Mouse (Mus musculus): ENCODE measurements around the gene Lrrc26. TPM values are rescaled to one million over a fixed set of nuclear protein-coding genes. Genes with fewer than 3 reads are reported as not detected.

Gene Lrrc26
- polyA plus RNA-seq, 1 experiment from 2014 or later, result not detected

DNA sequence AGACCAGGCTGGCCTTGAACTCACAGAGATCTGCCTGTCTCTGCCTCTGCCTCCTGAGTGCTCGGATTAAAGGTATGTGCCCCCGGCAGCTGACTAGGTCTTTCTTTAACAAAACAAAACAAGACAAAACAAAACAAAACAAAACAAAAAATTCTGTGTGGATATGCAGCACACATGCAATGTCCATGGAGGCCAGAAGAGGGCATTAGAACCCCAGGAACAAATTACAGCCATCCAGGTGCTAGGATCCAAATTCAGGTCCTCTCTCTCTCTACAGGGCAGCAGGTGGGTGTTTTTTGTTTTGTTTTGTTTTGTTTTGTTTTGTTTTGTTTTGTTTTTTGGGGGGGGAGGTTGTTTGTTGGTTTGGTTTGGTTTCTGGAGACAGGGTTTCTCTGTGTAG lies 30.8 kb upstream of the Lrrc26 start:
- peaks cover 11% of the 10 kb centered on the region for H3K27me3 ChIP-seq (ENCODE audit: low read depth, poor library complexity, severe bottlenecking)
- peaks cover 39% of the 10 kb centered on the region for H3K4me1 ChIP-seq
- no peak for DNase-seq (ENCODE audit: low spot score)
- no peak overlapping the region for H3K27ac ChIP-seq (replicated peaks)
- no peak overlapping the region for H3K4me3 ChIP-seq
- H3K9me3 ChIP-seq (replicated peaks), result no peaks in the 10 kb centered on the region
- WGBS, result 56% methylated on average over 2 of the region's 2 CpGs
- H3K36me3 ChIP-seq, result no peaks in the 10 kb centered on the region

DNA sequence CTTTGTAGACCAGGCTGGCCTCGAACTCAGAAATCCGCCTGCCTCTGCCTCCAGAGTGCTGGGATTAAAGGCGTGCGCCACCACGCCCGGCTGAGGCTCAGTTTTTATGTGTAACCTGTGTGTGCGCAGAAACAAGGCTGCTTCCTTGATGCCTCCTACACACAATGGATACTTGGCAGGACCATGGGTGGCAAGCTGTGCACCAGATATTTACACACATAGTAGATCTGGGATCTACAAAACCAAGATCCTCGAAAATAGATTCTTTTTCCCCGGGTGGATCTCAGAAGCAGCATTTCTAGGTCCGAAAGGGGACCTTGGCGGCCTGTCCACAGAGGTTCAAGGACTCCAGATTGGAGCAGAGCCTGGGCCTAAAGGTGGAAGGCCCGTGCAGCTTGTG lies 27.8 kb upstream of the Lrrc26 start:
- 48% methylated on average over 12 of the region's 12 CpGs for WGBS
- peaks cover 46% of the 10 kb centered on the region for H3K4me1 ChIP-seq
- no peaks in the 10 kb centered on the region for H3K9me3 ChIP-seq (replicated peaks)
- H3K27ac ChIP-seq (replicated peaks), result peak overlapping the region; percentile 72
- no peak for DNase-seq (ENCODE audit: low spot score)
- H3K4me3 ChIP-seq, result peak overlapping the region; percentile 79
- peaks cover 25% of the 10 kb centered on the region for H3K27me3 ChIP-seq (ENCODE audit: low read depth, poor library complexity, severe bottlenecking)
- no peaks in the 10 kb centered on the region for H3K36me3 ChIP-seq

DNA sequence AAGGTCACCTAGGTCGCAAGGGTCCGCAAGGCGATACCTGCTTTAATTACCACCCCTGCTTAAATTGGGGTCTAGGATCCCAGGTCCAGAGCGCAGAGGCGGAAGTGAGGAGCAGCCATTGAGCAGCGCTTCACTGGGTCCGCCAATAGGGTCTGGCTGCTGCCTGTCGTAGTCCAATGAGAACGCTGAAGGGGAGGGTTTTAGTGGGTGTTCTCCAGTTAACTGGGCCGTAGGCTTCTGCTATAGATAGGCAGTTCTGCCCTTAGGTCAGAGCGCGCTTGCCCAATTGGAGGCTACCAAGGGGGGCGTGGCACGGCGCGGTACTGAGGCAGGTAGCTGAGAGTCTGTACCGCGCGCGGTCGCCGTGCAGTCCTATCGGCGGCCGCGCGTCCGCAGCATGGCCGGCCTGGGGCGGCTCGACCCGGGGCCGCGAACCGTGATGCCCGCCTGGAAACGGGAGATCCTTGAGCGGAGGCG lies 27.4 kb upstream of the Lrrc26 start, which contains the start of gene Tprn:
TSS of gene Tprn (plus strand) at position 328 of the 477 bp plus-strand sequence.
- Histone ChIP-seq H3K27ac (replicated peaks) (peak within 1 kb of the TSS; percentile 73), H3K4me3 (peak within 1 kb of the TSS; percentile 79), H3K36me3 (no peaks in the 10 kb centered on the region), H3K27me3 (ENCODE audit: low read depth, poor library complexity, severe bottlenecking) (peaks cover 25% of the 10 kb centered on the region), H3K9me3 (replicated peaks) (no peaks in the 10 kb centered on the region), H3K4me1 (peaks cover 51% of the 10 kb centered on the region)
- whole genome bisulfite sequencing, result under 1% methylated on average over 39 of the region's 39 CpGs
- DNase-seq (ENCODE audit: low spot score), result peak; percentile 91

DNA sequence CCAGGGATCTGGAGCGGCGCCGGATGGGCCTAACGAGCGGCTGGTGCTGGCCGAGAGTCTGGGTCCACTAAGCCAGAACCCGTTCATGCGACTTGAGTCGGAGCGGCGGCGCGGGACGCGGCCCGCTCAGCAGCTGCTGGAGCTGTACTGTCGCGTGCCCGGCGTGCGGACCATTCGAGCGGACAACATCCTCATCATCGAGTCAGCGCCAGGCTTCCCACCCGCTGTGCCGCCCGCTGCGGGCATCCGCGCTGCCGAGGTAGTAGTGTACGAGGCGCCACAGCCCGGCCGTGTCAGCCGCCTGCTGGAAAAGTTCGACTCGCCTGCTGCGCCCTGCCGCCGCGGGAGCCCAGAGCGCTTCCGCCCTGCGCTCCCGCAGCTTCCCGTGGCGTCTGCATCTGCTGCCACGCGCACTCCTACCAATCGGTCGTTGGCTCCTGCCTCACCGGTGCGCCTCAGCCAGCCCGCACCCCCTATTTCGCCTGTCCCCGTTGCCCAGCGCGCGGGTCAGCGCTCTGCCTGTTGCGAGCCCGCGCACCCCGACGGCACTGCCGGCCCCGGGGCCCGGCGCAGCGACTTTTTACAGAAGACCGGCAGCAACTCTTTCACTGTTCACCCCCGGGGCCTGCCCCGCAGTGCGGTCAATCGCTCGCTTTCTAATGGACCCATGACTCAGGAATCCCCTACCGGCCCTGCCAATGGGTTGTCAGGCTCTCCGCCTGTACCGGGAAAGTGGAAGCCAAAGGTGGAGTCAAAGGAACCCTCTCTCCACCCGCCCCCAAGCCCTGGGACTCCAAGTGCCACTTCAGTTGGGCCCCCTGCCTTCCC lies 26.7 kb upstream of the Lrrc26 start:
- under 1% methylated on average over 80 of the region's 82 CpGs for WGBS
- no peaks in the 10 kb centered on the region for H3K9me3 ChIP-seq (replicated peaks)
- H3K4me3 ChIP-seq, result peak overlapping the region; percentile 79
- peak overlapping the region; percentile 73 for H3K27ac ChIP-seq (replicated peaks)
- peaks cover 25% of the 10 kb centered on the region for H3K27me3 ChIP-seq (ENCODE audit: low read depth, poor library complexity, severe bottlenecking)
- DNase-seq (ENCODE audit: low spot score), result no peak
- H3K4me1 ChIP-seq, result peaks cover 52% of the 10 kb centered on the region
- peaks cover 4% of the 10 kb centered on the region; the same call in 1 of the 2 replicates for H3K36me3 ChIP-seq

DNA sequence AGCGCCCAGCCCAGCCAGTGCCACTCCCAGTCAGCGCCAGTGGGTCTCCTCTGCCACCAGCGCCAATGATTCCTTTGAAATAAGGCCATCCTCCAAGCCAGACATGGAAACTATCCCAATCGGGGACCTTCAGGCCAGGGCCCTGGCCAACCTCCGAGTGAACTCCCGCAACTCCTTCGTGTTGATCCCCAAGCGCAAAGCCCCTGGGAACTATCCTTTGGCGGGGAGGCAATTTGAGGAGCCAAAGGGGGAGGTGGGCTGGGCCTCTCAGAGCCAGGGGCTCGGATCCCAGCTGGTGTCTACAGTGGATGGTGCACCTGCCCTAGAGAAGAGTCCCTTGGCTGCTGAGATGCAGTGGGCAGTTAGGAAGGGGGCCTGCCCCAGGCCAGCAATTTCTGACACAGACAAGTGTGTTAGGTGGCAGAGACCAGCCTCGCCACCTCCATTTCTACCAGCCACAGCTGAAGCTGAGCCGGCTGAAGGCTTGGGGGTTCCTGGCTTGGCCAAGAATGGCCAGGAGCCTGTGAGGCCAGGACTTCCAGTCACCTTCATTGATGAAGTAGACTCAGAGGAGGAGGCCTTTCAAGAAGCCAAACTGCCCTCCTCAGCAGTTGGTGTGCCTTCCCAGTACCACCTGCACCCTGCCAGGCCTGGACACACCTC lies 26.0 kb upstream of the Lrrc26 start:
- Histone ChIP-seq H3K4me1 (peaks cover 52% of the 10 kb centered on the region), H3K27ac (replicated peaks) (no peak overlapping the region), H3K4me3 (peak overlapping the region; percentile 79), H3K36me3 (peaks cover 11% of the 10 kb centered on the region), H3K27me3 (ENCODE audit: low read depth, poor library complexity, severe bottlenecking) (peaks cover 25% of the 10 kb centered on the region), H3K9me3 (replicated peaks) (no peaks in the 10 kb centered on the region)
- 21% methylated on average over 12 of the region's 12 CpGs for WGBS
- DNase-seq (ENCODE audit: low spot score), result no peak

DNA sequence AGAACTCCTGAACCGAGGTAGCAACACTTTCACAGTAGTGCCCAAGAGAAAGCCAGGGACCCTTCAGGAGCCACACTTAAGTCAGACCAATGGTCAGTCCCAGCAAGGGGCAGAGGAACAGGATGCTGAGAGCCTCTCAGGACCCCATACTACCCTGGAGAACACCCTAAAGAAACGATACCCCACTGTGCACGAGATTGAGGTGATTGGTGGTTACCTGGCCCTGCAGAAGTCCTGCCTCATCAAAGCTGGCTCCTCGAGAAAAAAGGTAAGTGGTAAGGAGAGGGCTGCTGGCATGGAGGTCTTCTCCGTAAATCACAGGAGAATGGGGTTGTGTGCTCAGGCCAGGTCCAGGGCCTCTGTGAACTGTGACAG lies 25.4 kb upstream of the Lrrc26 start:
- peaks cover 25% of the 10 kb centered on the region for H3K27me3 ChIP-seq (ENCODE audit: low read depth, poor library complexity, severe bottlenecking)
- H3K36me3 ChIP-seq, result peaks cover 17% of the 10 kb centered on the region
- no peaks in the 10 kb centered on the region for H3K9me3 ChIP-seq (replicated peaks)
- H3K4me1 ChIP-seq, result peaks cover 52% of the 10 kb centered on the region
- no peak for DNase-seq (ENCODE audit: low spot score)
- 81% methylated on average over 5 of the region's 5 CpGs for WGBS
- H3K4me3 ChIP-seq, result peak overlapping the region; percentile 79
- no peak overlapping the region for H3K27ac ChIP-seq (replicated peaks)

DNA sequence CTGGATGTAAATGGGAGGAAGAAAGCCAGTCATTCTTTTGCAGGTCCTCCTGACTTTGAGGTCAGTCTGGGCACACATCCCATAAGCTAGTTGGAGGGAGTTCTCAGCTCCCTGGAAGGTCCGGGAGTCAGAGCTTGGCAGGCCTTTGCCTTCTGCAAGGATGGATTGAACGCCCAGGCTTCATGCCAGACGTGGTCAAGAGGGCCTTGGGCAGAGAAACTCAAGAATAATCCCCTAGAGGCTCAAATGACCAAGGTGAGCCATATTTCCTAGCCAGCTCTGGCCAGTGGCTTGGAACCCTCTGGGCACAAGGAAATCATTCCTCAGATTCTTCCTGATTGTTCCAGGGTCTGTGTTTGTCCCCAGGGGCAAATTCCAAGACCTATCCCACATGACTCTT lies 24.9 kb upstream of the Lrrc26 start:
- peaks cover 52% of the 10 kb centered on the region for H3K4me1 ChIP-seq
- H3K9me3 ChIP-seq (replicated peaks), result no peaks in the 10 kb centered on the region
- peaks cover 22% of the 10 kb centered on the region for H3K36me3 ChIP-seq
- H3K27me3 ChIP-seq (ENCODE audit: low read depth, poor library complexity, severe bottlenecking), result peaks cover 25% of the 10 kb centered on the region
- WGBS, result 80% methylated on average over 3 of the region's 3 CpGs
- DNase-seq (ENCODE audit: low spot score), result no peak
- no peak overlapping the region for H3K27ac ChIP-seq (replicated peaks)
- peak overlapping the region; percentile 16; the same call in 1 of the 2 replicates for H3K4me3 ChIP-seq

DNA sequence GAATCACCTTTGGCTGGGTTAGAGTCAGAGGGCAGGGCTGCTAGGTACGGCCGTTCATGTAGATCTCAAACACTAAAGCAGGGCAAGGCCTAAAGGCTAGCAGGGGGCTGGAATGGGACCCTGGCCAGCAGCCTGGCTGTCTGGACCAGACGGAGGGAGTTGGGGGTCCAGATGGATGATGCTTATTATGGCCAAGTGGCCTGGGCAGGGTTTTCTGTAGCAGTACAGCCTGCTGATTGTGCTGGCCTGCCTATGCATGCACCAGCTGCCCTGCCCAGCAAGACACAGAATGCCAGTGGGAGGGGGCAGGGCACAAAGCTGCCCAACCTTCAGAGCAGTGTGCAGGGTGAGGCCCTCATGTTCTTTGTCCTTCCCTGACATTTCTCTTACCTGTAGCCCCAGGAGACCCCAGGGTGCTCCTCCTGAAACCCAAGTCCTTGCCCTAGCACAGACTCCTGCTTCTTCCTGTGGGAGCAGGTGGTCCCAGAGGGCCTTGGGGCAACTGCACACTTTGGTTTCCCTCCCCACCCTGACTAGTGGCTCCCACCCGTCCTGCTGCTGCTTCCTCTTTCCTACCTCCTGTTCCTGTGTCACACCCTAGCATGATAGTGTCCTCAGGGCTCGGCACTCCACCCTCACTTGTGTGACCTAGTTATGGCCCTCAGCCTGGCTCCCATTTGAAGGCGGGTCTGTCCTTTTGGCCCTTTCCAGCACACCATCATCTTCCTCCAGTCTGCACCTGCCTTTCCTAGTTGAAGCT lies 23.6 kb upstream of the Lrrc26 start:
- Histone ChIP-seq H3K9me3 (replicated peaks) (no peaks in the 10 kb centered on the region), H3K36me3 (peaks cover 35% of the 10 kb centered on the region), H3K4me1 (peaks cover 58% of the 10 kb centered on the region), H3K27ac (replicated peaks) (no peak overlapping the region), H3K27me3 (ENCODE audit: low read depth, poor library complexity, severe bottlenecking) (peaks cover 25% of the 10 kb centered on the region), H3K4me3 (peak overlapping the region; percentile 14; the same call in 1 of the 2 replicates)
- no peak for DNase-seq (ENCODE audit: low spot score)
- WGBS, result 76% methylated on average over 6 of the region's 6 CpGs

DNA sequence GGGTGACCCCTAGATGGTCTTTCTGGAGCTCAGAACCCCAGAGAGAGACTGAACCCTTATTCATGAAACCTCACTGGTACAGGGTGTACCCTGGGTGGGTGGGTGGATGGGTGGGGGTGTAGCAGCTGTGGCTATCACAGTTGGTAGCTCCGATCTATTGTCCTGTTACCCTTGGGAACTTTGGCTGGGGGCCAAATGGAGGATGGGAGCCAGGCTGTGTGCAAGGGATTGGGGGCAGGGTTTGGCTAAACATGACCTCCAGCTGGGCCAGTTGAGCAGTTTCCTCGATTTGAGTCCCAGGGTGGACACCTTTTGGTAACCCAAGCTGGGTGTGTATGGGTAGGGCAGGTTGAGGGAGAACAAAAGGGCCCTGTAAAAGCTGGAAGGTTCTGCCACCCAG lies 23.0 kb upstream of the Lrrc26 start:
- Histone ChIP-seq H3K4me1 (peaks cover 63% of the 10 kb centered on the region), H3K36me3 (peaks cover 36% of the 10 kb centered on the region), H3K9me3 (replicated peaks) (no peaks in the 10 kb centered on the region), H3K27me3 (ENCODE audit: low read depth, poor library complexity, severe bottlenecking) (peaks cover 25% of the 10 kb centered on the region), H3K27ac (replicated peaks) (no peak overlapping the region), H3K4me3 (peak overlapping the region; percentile 14; the same call in 1 of the 2 replicates)
- DNase-seq (ENCODE audit: low spot score), result no peak
- WGBS, result 71% methylated on average over 2 of the region's 2 CpGs

DNA sequence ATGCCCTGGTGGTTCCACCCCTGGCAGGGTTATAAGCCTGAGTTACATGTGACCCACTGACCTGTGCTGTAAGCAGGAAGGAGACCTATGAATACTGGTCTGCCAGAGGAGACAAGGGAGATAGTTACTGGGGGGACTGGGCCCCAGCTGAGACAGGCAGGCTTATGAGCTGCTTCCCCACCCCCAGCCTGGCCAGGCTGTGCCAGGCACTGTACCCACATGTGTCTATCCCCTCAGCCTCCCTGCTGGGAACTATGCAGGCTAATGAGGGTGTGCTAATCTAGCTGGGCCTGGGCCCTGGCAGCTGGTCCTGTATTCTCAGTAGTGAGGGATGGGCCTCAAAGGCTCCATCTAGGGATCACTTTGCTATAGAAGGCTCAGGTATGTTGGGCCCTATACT lies 22.5 kb upstream of the Lrrc26 start:
- Histone ChIP-seq H3K27me3 (ENCODE audit: low read depth, poor library complexity, severe bottlenecking) (peaks cover 25% of the 10 kb centered on the region), H3K9me3 (replicated peaks) (no peaks in the 10 kb centered on the region), H3K27ac (replicated peaks) (no peak overlapping the region), H3K4me3 (no peak overlapping the region), H3K4me1 (peaks cover 59% of the 10 kb centered on the region), H3K36me3 (peaks cover 36% of the 10 kb centered on the region)
- DNase-seq (ENCODE audit: low spot score), result no peak

DNA sequence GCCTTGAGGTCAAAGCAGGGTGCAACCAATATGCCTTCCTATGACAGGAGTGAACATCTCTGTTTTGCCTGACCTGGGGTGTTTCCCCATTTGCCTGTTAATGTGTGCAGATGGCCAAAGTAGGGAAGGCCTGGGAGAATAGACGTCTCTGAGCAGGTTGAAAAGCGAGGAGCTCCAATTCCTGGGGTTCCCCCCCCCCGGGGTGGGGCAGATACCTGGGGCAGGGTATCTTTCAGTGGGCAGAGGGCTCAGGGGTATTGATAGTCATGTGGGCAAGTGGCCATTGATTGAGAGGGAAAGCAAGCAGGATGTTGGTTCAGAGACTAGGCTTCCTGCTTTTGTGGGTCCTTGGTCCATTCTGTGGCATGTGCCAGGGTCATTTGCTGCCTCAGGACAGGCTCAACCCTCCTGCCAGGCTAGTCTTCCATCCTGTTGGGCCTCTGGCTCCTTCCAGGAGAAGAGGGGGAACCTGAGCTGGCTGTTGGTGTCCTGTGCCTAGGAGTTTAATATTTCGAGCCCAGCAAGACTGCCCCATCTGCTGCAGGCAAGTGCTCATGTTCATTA lies 21.9 kb upstream of the Lrrc26 start:
- Histone ChIP-seq H3K36me3 (peaks cover 36% of the 10 kb centered on the region), H3K27me3 (ENCODE audit: low read depth, poor library complexity, severe bottlenecking) (peaks cover 24% of the 10 kb centered on the region), H3K27ac (replicated peaks) (no peak overlapping the region), H3K9me3 (replicated peaks) (no peaks in the 10 kb centered on the region), H3K4me1 (peaks cover 58% of the 10 kb centered on the region), H3K4me3 (no peak overlapping the region)
- DNase-seq (ENCODE audit: low spot score), result no peak
- whole genome bisulfite sequencing, result 75% methylated on average over 4 of the region's 4 CpGs

DNA sequence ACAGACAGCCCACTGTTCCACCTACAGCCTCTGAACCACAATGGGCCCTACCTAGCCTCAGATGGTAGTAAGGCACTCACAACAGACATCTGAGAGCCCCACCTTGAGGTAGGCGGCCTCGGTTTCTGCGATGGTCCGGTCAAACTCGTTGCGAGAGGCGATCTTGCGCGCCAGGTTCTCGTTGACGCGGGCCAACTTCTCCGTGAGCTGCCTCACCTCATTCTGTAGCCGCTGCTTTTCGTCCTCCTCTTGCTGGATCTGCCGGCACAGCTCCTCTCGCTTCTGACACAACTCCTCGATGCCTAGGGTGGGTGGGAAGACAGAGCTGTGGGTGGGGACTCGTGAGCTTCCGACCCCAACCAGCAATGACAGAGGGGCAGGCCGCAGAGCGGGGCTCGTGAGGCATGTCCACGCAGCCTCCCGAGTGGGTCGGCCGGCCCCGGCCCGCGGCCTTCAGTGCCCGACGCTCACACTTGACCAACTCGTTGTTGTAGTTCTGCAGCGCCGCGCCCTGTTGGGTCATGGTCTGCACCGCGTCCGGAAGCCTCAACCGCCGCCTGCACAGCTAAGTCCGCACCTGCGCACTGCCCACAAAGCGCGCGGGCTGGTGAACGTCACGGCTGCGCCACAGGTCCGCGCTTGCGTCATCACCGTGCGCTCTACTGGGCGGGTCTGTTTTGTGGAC lies 17.7 kb upstream of the Lrrc26 start, which contains the start of the genes Ssna1 and Anapc2:
TSS of gene Ssna1 (minus strand) at position 612 of the 685 bp plus-strand sequence.
TSS of gene Anapc2 (plus strand) at position 652 of the 685 bp plus-strand sequence.
- no peaks in the 10 kb centered on the region for H3K9me3 ChIP-seq (replicated peaks)
- peak within 1 kb of the TSS; percentile 90 for H3K27ac ChIP-seq (replicated peaks)
- peak; percentile 99 for DNase-seq (ENCODE audit: low spot score)
- WGBS, result under 1% methylated on average over 54 of the region's 55 CpGs
- peak within 1 kb of the TSS; percentile 94 for H3K4me3 ChIP-seq
- peaks cover 75% of the 10 kb centered on the region for H3K36me3 ChIP-seq
- H3K4me1 ChIP-seq, result peaks cover 34% of the 10 kb centered on the region
- H3K27me3 ChIP-seq (ENCODE audit: low read depth, poor library complexity, severe bottlenecking), result no peaks in the 10 kb centered on the region
